Mouse (Mus musculus) Patski (cell line): ENCODE results near the gene Cby3. TPM values are rescaled to one million over a fixed set of nuclear protein-coding genes. Genes with fewer than 3 reads are reported as not detected.

ENCODE experiments used
- ATAC-seq: fragments of 100-300 bp; one replicate; pipeline ENCODE4 v1.8.0; 2021
- CTCF ChIA-PET: fragments of 350-600 bp; sonication (Branson Sonifier 250); formaldehyde crosslinking; loops from one replicate; lab custom pipeline; 2022; ENCODE audit warnings: inconsistent platforms; lab: Charles Lee
- POLR2A ChIA-PET: fragments of 350-600 bp; sonication (Branson Sonifier 250); formaldehyde crosslinking; loops from one replicate; lab custom pipeline; 2022; ENCODE audit warnings: antibody characterized with exemption, inconsistent platforms; lab: Charles Lee
- DNase-seq: peaks from one replicate; pipeline ENCODE4 v3.0.0-alpha.2; 2011; ENCODE audit warnings: low read depth, low spot score
- H3K27me3 ChIP-seq: fragments of 371-371 bp; one replicate; pipeline ENCODE4 v1.5.1; 2021
- CTCF ChIP-seq: fragments of 100-300 bp; IDR thresholded peaks from one replicate; pipeline ENCODE4 v1.5.1; 2021
- in situ Hi-C: fragments of 300-500 bp; cut with MboI; formaldehyde crosslinking; loops from 3 replicates; pipeline ENCODE4 v1.11.1; 2018; ENCODE audit warnings: low pct_unique_long_range_greater_than_20kb, mixed read lengths
- polyA plus RNA-seq: library from polyadenylated mRNA; unstranded; gene quantifications from one replicate; pipeline ENCODE4 v1.2.3, GENCODE M21; 2021

Cby3 gene
- polyA plus RNA-seq, 1 experiment from 2014 or later = not detected

GRCm38 (mm10) chr11:50387167-50387679, 33.0 kb downstream of the Cby3 start:
- ChIA-PET CTCF (interaction anchor here (1.2 kb wide), 1 partner anchor 11 kb away, joined by 4 read pairs; no protein-coding TSS in a partner anchor), POLR2A (interaction anchor here (0.8 kb wide), 1 partner anchor 96 kb away, joined by 3 read pairs; no protein-coding TSS in a partner anchor)
- TF ChIP-seq CTCF = no peak
- DNase-seq = no peak
- in situ Hi-C loops = loop anchor here (25.0 kb wide), 1 partner anchor 1550 kb away; the partner anchor contains the start of genes Gm12184 and Trim7
- H3K27me3 ChIP-seq = no peaks in the 10 kb centered on the region
- no peak for ATAC-seq

GRCm38 (mm10) chr11:50387697-50388096, 33.4 kb downstream of the Cby3 start:
- ChIA-PET POLR2A (no interaction called here), CTCF (interaction anchor here (1.2 kb wide), 1 partner anchor 11 kb away, joined by 4 read pairs; no protein-coding TSS in a partner anchor)
- no peaks in the 10 kb centered on the region for H3K27me3 ChIP-seq
- in situ Hi-C loops = loop anchor here (25.0 kb wide), 1 partner anchor 1550 kb away; the partner anchor contains the start of genes Gm12184 and Trim7
- DNase-seq = no peak
- no peak for TF ChIP-seq CTCF
- no peak for ATAC-seq

GRCm38 (mm10) chr11:50388217-50388929, 34.1 kb downstream of the Cby3 start:
- no peak for TF ChIP-seq CTCF
- no peak for DNase-seq
- CTCF ChIA-PET = interaction anchor here (1.2 kb wide), 1 partner anchor 10 kb away, joined by 4 read pairs; no protein-coding TSS in a partner anchor
- H3K27me3 ChIP-seq = no peaks in the 10 kb centered on the region
- ATAC-seq = no peak
- POLR2A ChIA-PET = no interaction called here
- in situ Hi-C loops = loop anchor here (25.0 kb wide), 1 partner anchor 1551 kb away; the partner anchor contains the start of genes Gm12184 and Trim7

- CTCF ChIA-PET = interaction anchor here (1.2 kb wide), 1 partner anchor 18 kb away, joined by 3 read pairs; no protein-coding TSS in a partner anchor
- in situ Hi-C loops = loop anchor here (25.0 kb wide), 1 partner anchor 1552 kb away; the partner anchor contains the start of genes Gm12184 and Trim7
- no peaks in the 10 kb centered on the region for H3K27me3 ChIP-seq
- no peak for TF ChIP-seq CTCF
- ATAC-seq = no peak
- POLR2A ChIA-PET = no interaction called here
- DNase-seq = no peak
These were observed 34.7 kb downstream of the Cby3 start for GRCm38 (mm10) chr11:50389011-50389410.

GRCm38 (mm10) chr11:50389616-50390015, 35.4 kb downstream of the Cby3 start:
- ChIA-PET CTCF (interaction anchor here (1.2 kb wide), 1 partner anchor 18 kb away, joined by 3 read pairs; no protein-coding TSS in a partner anchor), POLR2A (no interaction called here)
- no peak for ATAC-seq
- in situ Hi-C loops = loop anchor here (25.0 kb wide), 1 partner anchor 1552 kb away; the partner anchor contains the start of genes Gm12184 and Trim7
- no peak for TF ChIP-seq CTCF
- DNase-seq = no peak
- no peaks in the 10 kb centered on the region for H3K27me3 ChIP-seq

GRCm38 (mm10) chr11:50391272-50391960, 37.2 kb downstream of the Cby3 start:
- ChIA-PET POLR2A (interaction anchor here (0.6 kb wide), 1 partner anchor 9 kb away, joined by 7 read pairs; no protein-coding TSS in a partner anchor), CTCF (interaction anchor here (0.8 to 1.3 kb wide), 3 partner anchors 11 to 122 kb away, joined by 3 read pairs; no protein-coding TSS in a partner anchor)
- no peak for DNase-seq
- H3K27me3 ChIP-seq = no peaks in the 10 kb centered on the region
- TF ChIP-seq CTCF = no peak
- in situ Hi-C loops = loop anchor here (25.0 kb wide), 1 partner anchor 1554 kb away; the partner anchor contains the start of genes Gm12184 and Trim7
- ATAC-seq = no peak

GRCm38 (mm10) chr11:50393306-50393705, 39.0 kb downstream of the Cby3 start:
- ATAC-seq = no peak
- ChIA-PET CTCF (no interaction called here), POLR2A (no interaction called here)
- H3K27me3 ChIP-seq = no peaks in the 10 kb centered on the region
- in situ Hi-C loops = loop anchor here (25.0 kb wide), 1 partner anchor 1556 kb away; the partner anchor contains the start of genes Gm12184 and Trim7
- DNase-seq = no peak
- TF ChIP-seq CTCF = no peak

- CTCF ChIA-PET = no interaction called here
These were observed 40.5 kb downstream of the Cby3 start for GRCm38 (mm10) chr11:50394731-50395130.

GRCm38 (mm10) chr11:50396766-50397307, 42.6 kb downstream of the Cby3 start:
- no peak for TF ChIP-seq CTCF
- ATAC-seq (no peak), DNase-seq (no peak)
- ChIA-PET POLR2A (no interaction called here), CTCF (no interaction called here)
- H3K27me3 ChIP-seq = no peaks in the 10 kb centered on the region
- in situ Hi-C loops = loop anchor here (25.0 kb wide), 1 partner anchor 1560 kb away; the partner anchor contains the start of genes Gm12184 and Trim7

More at GRCm38 (mm10) chr11:50394731-50395130, 40.5 kb downstream of the Cby3 start:
- DNase-seq = no peak
- TF ChIP-seq CTCF = no peak
- in situ Hi-C loops = loop anchor here (25.0 kb wide), 1 partner anchor 1557 kb away; the partner anchor contains the start of genes Gm12184 and Trim7
- H3K27me3 ChIP-seq = no peaks in the 10 kb centered on the region
- no peak for ATAC-seq
- POLR2A ChIA-PET = no interaction called here

GRCm38 (mm10) chr11:50397316-50397715, 43.1 kb downstream of the Cby3 start:
- H3K27me3 ChIP-seq = no peaks in the 10 kb centered on the region
- ATAC-seq = no peak
- ChIA-PET POLR2A (no interaction called here), CTCF (no interaction called here)
- no peak for DNase-seq
- in situ Hi-C loops = loop anchor here (25.0 kb wide), 1 partner anchor 1560 kb away; the partner anchor contains the start of genes Gm12184 and Trim7
- no peak for TF ChIP-seq CTCF
